Mouse (Mus musculus) gastrocnemius, adult 2 months (tissue): ENCODE measurements around the gene Zbtb12. TPM values are rescaled to one million over a fixed set of nuclear protein-coding genes. Genes with fewer than 3 reads are reported as not detected.

ENCODE experiments used
- DNase-seq: peaks from one replicate; pipeline ENCODE4 v3.0.0; 2022
- H3K27ac ChIP-seq: fragments of 200-600 bp; 2 replicates; pipeline ENCODE4 v1.8.1; 2022; ENCODE audit warnings: mild to moderate bottlenecking
- H3K4me3 ChIP-seq: fragments of 200-600 bp; 2 replicates; pipeline ENCODE4 v1.8.1; 2022; ENCODE audit warnings: mild to moderate bottlenecking, moderate library complexity
- CTCF ChIP-seq: fragments of 200-600 bp; IDR thresholded peaks from 2 replicates; pipeline ENCODE4 v1.8.1; 2022; ENCODE audit warnings: antibody characterized with exemption, mild to moderate bottlenecking, moderate library complexity
- intact Hi-C: fragments of 180-260 bp; cut with DNase I; formaldehyde crosslinking; loops from one replicate; pipeline ENCODE4 v1.15.1; 2025
- total RNA-seq, 2 experiments: library from RNA; stranded (reverse); gene quantifications; 2 replicates each; pipeline ENCODE4 v1.2.3; 2021

Zbtb12 gene
- total RNA-seq, 2 experiments from 2014 or later: 5.2 to 8.3 TPM

DNA sequence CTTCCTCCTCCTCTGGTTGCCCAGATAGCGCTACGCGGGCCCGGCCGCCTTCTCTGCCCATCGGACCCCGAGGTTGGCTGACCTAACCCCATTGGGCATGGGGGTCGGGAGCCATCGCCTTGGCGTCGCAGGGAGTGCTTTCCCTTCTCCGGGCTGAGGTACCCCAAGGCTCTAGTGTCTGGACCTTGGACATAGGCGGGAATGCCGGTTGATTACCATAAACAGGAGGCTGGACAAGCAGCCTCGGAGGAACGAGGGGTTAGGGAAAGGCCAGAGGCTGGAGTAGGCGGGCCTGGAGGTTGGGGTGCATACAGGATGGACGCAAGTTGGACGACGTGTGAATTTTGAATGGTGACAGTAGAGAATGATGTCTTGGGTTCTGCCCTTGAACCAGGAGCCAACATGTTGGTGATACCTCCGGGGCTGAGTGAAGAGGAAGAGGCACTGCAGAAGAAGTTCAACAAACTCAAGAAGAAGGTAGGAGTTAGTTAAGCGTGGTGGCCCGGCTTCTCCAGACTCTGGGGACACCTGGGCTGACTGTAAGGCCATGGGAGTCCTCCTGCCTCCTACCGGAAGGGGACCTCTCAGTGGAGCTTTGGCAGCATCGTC is 28.7 kb upstream of the Zbtb12 start:
- intact Hi-C loops: loop anchor here (2.0 kb wide), 1 partner anchor 44 kb away; no protein-coding TSS in a partner anchor
- H3K27ac ChIP-seq: peak overlapping the region; percentile 87
- no peak for TF ChIP-seq CTCF

GRCm38 (mm10) chr17:34853511-34853910 is 25.8 kb upstream of the Zbtb12 start:
- no peak for TF ChIP-seq CTCF
- intact Hi-C loops: no loop called here
- no peak for DNase-seq
- H3K27ac ChIP-seq: no peak overlapping the region
- H3K4me3 ChIP-seq: no peak overlapping the region

More for the DNA sequence above, 28.7 kb upstream of the Zbtb12 start:
- H3K4me3 ChIP-seq: peak overlapping the region; percentile 85
- no peak for DNase-seq

- intact Hi-C loops: loop anchor here (1.0 to 2.0 kb wide), 2 partner anchors 58 to 130 kb away; no protein-coding TSS in a partner anchor
- no peak for DNase-seq
- TF ChIP-seq CTCF: no peak
- no peak overlapping the region for H3K4me3 ChIP-seq
- no peak overlapping the region for H3K27ac ChIP-seq
Observed at GRCm38 (mm10) chr17:34854761-34855160, 24.5 kb upstream of the Zbtb12 start.

DNA sequence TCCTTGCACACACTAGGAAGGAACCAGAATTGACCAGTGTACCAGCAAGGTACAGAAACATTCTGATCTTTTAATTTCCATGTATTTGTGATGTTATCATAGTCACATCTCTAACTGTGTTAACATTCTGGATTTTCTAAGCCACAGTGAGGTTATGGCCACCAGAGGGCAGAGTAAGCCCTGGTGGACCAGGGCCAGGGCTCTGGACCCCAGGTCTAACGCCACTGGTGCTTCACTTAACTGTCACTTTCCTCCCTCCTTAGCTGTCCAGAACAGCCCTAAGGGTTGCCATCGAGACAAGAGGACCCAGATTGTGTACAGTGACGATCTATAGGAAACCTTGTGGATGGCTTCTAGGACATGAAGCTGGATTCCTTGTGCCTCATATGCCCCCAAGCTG is 23.5 kb upstream of the Zbtb12 start:
- intact Hi-C loops: loop anchor here (1.0 to 2.0 kb wide), 2 partner anchors 56 to 129 kb away; no protein-coding TSS in a partner anchor
- H3K27ac ChIP-seq: no peak overlapping the region
- H3K4me3 ChIP-seq: no peak overlapping the region
- TF ChIP-seq CTCF: peak; percentile 90
- peak; percentile 62 for DNase-seq

- intact Hi-C loops: no loop called here
- Histone ChIP-seq H3K27ac (no peak overlapping the region), H3K4me3 (no peak overlapping the region)
- no peak for TF ChIP-seq CTCF
- DNase-seq: no peak
Observed at GRCm38 (mm10) chr17:34858670-34859069, 20.6 kb upstream of the Zbtb12 start.

GRCm38 (mm10) chr17:34860514-34860913 is 18.8 kb upstream of the Zbtb12 start:
- intact Hi-C loops: no loop called here
- Histone ChIP-seq H3K27ac (no peak overlapping the region), H3K4me3 (no peak overlapping the region)
- DNase-seq: no peak
- TF ChIP-seq CTCF: no peak

DNA sequence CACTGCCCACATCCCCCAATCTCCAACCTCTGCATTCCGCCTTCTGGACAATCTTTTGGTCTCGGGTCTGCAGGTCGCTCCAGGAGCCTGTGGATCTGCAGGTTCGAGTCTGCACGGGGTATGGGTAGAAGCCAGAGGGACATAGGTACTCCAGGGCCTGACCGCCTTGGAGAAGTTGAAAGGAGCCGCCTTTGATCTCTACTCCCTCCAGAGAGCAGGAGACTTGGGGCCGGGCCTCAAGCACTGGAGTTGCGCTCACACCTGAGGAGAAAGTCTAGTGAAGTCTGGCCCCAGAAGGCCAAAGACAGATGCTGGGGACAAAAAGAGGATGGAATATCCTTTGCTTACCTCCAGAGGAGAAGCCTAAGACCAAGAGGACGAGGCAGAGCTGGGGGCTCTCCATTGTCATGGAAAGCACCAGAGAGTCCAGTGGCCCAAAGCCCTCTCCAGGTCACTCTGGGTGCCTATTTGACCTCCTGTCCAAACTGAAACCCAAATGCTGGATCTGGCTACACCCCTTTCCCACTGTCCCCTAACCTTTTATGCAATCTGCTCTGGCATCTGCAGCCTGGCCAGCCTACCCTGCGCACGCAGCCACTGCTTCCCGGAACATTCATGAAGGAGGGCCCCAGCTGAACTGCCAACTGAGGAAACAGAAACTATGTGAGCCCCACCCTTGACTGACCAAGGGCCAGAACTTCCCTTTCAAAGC is 17.4 kb upstream of the Zbtb12 start:
- peak overlapping the region; percentile 19; the same call in 1 of the 2 replicates for H3K4me3 ChIP-seq
- DNase-seq: peak; percentile 58
- no peak for TF ChIP-seq CTCF
- intact Hi-C loops: no loop called here
- 0 out of 2 replicates have a peak overlapping the region, but pooled peaks have one; percentile 13 for H3K27ac ChIP-seq

GRCm38 (mm10) chr17:34862416-34863081 is 16.7 kb upstream of the Zbtb12 start, which contains the start of gene Cfb:
Cfb (minus strand) TSS chr17:34862518.
- TF ChIP-seq CTCF: no peak
- no peak for DNase-seq
- peak within 1 kb of the TSS; percentile 19; the same call in 1 of the 2 replicates for H3K4me3 ChIP-seq
- intact Hi-C loops: no loop called here
- H3K27ac ChIP-seq: 0 out of 2 replicates have a peak within 1 kb of the TSS, but pooled peaks have one; percentile 13

DNA sequence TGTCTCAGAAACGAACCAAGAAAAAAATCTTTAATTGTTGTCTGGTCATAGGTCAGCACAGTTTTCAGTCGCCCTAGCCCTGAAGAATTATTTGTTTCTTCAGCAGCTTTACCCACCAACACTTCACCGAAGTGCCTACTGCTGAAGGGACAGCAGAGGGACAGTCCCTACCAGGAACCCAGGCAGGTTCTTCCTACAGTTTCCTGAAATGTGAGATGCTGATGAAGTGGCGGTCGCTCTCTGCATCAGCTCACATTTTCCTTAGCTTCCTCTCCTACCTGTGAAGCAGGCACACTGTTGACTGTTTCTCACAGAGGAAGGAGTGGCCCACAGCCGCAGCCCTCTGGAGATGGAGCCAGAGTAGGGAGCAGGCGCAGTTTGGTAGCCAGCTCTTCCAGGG is 13.3 kb upstream of the Zbtb12 start:
- TF ChIP-seq CTCF: no peak
- intact Hi-C loops: no loop called here
- Histone ChIP-seq H3K4me3 (no peak overlapping the region), H3K27ac (no peak overlapping the region)
- no peak for DNase-seq

DNA sequence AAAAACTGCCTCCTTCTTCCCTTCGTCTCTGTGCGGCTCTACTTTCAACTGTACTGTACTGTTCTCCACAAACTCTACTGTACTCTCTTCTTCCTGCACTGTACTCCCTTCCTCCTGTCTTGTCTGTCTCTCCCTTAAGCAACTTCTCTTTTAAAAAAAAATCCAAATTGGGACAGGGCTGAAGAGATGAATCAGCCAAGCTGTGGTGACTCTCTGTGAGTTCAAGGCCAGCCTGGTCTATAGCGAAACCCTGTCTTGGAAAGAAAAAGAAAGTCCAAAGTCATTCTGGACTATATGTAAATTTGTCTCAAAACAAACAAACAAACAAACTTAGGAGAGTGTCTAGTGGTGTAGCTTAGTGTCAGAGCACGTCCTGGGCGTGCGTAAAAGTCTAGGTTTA is 5.0 kb upstream of the Zbtb12 start:
- no peak for DNase-seq
- Histone ChIP-seq H3K27ac (no peak overlapping the region), H3K4me3 (no peak overlapping the region)
- intact Hi-C loops: no loop called here
- no peak for TF ChIP-seq CTCF

GRCm38 (mm10) chr17:34881166-34881565 is 1.9 kb downstream of the Zbtb12 start:
- DNase-seq: no peak
- TF ChIP-seq CTCF: no peak
- intact Hi-C loops: no loop called here
- H3K4me3 ChIP-seq: no peak overlapping the region; the same call in 1 of the 2 replicates
- no peak overlapping the region for H3K27ac ChIP-seq

- DNase-seq: no peak
- intact Hi-C loops: no loop called here
- Histone ChIP-seq H3K27ac (no peak within 1 kb of the TSS), H3K4me3 (peak within 1 kb of the TSS; percentile 45)
- TF ChIP-seq CTCF: no peak
Observed at GRCm38 (mm10) chr17:34881683-34882310, 2.5 kb downstream of the Zbtb12 start, which contains the start of gene Gm20547. Gm20547 (minus strand) TSS chr17:34882042.
